Comparison of ENCODE assay signal across 7 mouse cellular contexts in the genomic region with DNA sequence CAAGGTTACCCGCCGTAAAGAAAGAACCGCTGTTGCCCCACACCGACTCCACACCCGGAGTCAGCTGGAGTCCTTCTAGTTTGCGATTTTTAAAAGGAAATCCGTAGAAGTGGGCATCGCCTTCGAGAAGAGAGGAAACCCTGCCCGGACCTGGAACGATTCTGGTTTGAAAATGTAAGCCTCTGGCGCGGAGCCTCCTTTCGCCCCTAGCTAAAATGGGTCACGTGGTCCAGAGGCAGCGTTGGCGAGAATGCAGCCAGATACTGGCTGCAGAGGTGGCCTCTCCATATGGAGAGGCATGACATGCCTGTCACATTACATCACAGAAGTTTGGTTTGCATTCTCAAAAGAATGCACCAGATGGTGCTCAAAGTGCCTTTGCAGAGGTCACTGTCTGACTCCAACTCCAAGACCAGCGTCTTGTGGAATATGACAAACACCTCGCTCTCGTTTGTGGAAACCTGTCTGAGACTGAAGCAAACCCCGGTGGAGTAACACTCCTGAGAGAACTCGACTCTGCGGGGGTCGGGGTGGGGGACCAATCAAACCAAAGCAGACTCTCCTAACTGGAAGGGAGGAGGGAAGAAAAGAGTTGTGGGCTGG.
DNase-seq lines count a peak whose midpoint lies in the region; ATAC-seq lines count a peak whose summit lies in the region.

No protein-coding gene starts in this region.

- H3K4me3 ChIP-seq in forebrain, embryonic 13.5 days: peak overlapping the region; percentile 62
- peak overlapping the region; percentile 60 for H3K4me3 ChIP-seq in hindbrain, embryonic 11.5 days (ENCODE audit: low read depth, low read length)
- peak overlapping the region; percentile 95 for H3K4me3 ChIP-seq in megakaryocyte, embryonic 14.5 days (replicated peaks)

- intact Hi-C loops in left cerebral cortex, postnatal 25 days (cut with DNase I): no loop called here

- peak; percentile 90 for DNase-seq in R1 (ENCODE audit: low read depth, low spot score)
- DNase-seq in cerebellum, adult 11 months: peak; percentile 62
- peak; percentile 77 for DNase-seq in hindbrain, embryonic 11.5 days (ENCODE audit: low spot score)
- DNase-seq in left cerebral cortex, postnatal 25 days (ENCODE audit: low spot score in 2 of 2): peak; percentile 53 to 76
- peak; percentile 39 for DNase-seq in right cerebral cortex, postnatal 14 days

- peaks cover 8% of the 10 kb centered on the region for H3K27me3 ChIP-seq in forebrain, embryonic 13.5 days
- H3K27me3 ChIP-seq in hindbrain, embryonic 11.5 days (ENCODE audit: control insufficient read depth, insufficient read depth, low read length): no peaks in the 10 kb centered on the region
- no peaks in the 10 kb centered on the region for H3K27me3 ChIP-seq in megakaryocyte, embryonic 14.5 days (replicated peaks)

- peaks cover 6% of the 10 kb centered on the region for H3K4me1 ChIP-seq in forebrain, embryonic 13.5 days
- no peaks in the 10 kb centered on the region for H3K4me1 ChIP-seq in hindbrain, embryonic 11.5 days (replicated peaks; ENCODE audit: control insufficient read depth, insufficient read depth, low read length)
- peaks cover 74% of the 10 kb centered on the region for H3K4me1 ChIP-seq in megakaryocyte, embryonic 14.5 days

- H3K9me3 ChIP-seq in forebrain, embryonic 13.5 days (replicated peaks): no peaks in the 10 kb centered on the region
- no peaks in the 10 kb centered on the region for H3K9me3 ChIP-seq in hindbrain, embryonic 11.5 days (ENCODE audit: control insufficient read depth, low read length)
- no peaks in the 10 kb centered on the region for H3K9me3 ChIP-seq in megakaryocyte, embryonic 14.5 days

- H3K36me3 ChIP-seq in forebrain, embryonic 13.5 days (ENCODE audit: poor library complexity, severe bottlenecking): no peaks in the 10 kb centered on the region
- H3K36me3 ChIP-seq in hindbrain, embryonic 11.5 days (ENCODE audit: control insufficient read depth, insufficient read depth, low read length): no peaks in the 10 kb centered on the region
- no peaks in the 10 kb centered on the region for H3K36me3 ChIP-seq in megakaryocyte, embryonic 14.5 days (replicated peaks; ENCODE audit: low read length)

- under 1% methylated on average over 24 of the region's 24 CpGs for WGBS in forebrain, embryonic 13.5 days
- under 1% methylated on average over 24 of the region's 24 CpGs for WGBS in hindbrain, embryonic 11.5 days

- peak overlapping the region; percentile 72 for H3K4me2 ChIP-seq in forebrain, embryonic 13.5 days
- H3K4me2 ChIP-seq in hindbrain, embryonic 11.5 days (replicated peaks; ENCODE audit: low read depth, low read length): peak overlapping the region; percentile 68

- peak overlapping the region; percentile 40; the same call in 1 of the 2 replicates for H3K27ac ChIP-seq in forebrain, embryonic 13.5 days
- H3K27ac ChIP-seq in hindbrain, embryonic 11.5 days (ENCODE audit: low read depth, low read length): no peak overlapping the region

- peak; percentile 28; the same call in 1 of the 2 replicates for ATAC-seq in forebrain, embryonic 13.5 days
- ATAC-seq in hindbrain, embryonic 11.5 days (ENCODE audit: low FRiP score): peak; percentile 72

- H3K9ac ChIP-seq in forebrain, embryonic 13.5 days: peak overlapping the region; percentile 62
- H3K9ac ChIP-seq in hindbrain, embryonic 11.5 days (ENCODE audit: low read depth, low read length): peak overlapping the region; percentile 50

Comparison
In these comparisons a context has a peak if more than half of its experiments do, and no peak if none do; other contexts are left out.
1. DNase-seq: peak in every context shown above with its lines; median percentile 90 in R1; 77 in hindbrain, embryonic 11.5 days; 64 in left cerebral cortex, postnatal 25 days; 62 in cerebellum, adult 11 months; 39 in right cerebral cortex, postnatal 14 days.